Mouse (Mus musculus): ENCODE measurements around the gene Angptl7. TPM values are rescaled to one million over a fixed set of nuclear protein-coding genes. Genes with fewer than 3 reads are reported as not detected.

Angptl7 gene
- total RNA-seq (2017), result not detected in 3 replicates

DNA sequence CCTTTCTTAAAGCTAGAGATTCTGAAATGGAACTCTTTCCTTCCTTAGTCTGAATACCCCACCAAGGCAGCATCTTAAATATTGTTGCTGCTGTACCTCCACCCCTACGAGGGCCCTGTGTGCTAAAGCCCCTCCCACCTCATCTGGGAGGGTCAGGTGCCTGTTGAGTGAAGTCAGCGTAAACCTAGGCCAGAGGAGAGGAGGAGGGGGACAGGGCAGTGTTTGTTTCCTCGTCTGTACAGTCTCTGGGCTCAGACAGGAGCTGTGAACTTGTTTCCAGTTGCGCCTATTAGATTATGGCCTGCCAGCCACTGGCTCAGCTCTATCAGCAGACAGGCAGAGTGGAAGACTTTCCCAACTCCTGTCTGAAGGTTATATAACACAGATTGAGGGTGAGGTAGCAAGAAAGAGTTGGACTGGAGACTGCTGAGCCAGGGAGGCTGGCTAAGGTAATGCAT, at the start of gene Angptl7:
Angptl7 (minus strand) TSS at position 51 of the 458 bp plus-strand sequence.
- no peak for ATAC-seq (replicated peaks; ENCODE audit: insufficient number of reproducible peaks, low FRiP score, low TSS enrichment, poor library complexity, severe bottlenecking)

DNA sequence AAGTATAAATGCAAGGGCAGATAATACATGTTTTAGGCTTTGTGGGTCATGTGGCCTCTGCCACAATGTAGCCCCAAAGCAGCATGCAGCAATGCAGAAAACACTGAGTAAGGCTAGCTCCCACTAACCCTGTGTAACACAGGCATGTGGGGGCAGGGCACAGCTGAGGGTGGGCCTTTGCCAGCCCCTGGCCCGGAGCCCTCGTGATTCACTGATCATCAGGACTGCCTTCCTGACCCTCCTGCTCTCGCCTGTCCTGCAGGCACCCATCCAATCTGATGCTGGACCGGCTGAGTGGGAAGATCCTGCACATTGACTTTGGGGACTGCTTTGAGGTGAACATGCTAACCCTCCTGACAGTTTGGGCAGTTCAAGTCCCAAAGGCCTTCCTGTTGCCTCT, 48.8 kb upstream of the Angptl7 start:
- no peak for ATAC-seq (replicated peaks; ENCODE audit: insufficient number of reproducible peaks, low FRiP score, low TSS enrichment, poor library complexity, severe bottlenecking)

DNA sequence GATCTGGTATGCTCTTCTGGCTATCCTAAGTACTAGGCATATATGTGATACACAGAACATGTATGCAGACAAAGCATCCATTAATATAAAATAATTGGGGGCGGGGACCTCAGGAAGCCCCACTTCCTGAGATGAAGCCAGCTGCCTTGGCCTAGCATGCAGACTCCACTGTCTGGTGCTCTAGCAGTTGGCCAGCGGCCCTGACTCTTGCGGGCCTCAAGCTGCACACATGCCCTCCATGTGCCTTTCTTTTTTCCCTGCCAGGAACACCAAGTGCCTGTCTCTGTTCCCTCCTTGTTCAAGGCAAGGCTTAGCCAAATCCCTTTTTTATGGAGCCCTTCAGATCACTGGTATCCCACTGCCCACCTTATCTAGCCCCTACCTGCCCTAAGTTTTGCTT, 35.6 kb upstream of the Angptl7 start:
- ATAC-seq (replicated peaks; ENCODE audit: insufficient number of reproducible peaks, low FRiP score, low TSS enrichment, poor library complexity, severe bottlenecking), result no peak

DNA sequence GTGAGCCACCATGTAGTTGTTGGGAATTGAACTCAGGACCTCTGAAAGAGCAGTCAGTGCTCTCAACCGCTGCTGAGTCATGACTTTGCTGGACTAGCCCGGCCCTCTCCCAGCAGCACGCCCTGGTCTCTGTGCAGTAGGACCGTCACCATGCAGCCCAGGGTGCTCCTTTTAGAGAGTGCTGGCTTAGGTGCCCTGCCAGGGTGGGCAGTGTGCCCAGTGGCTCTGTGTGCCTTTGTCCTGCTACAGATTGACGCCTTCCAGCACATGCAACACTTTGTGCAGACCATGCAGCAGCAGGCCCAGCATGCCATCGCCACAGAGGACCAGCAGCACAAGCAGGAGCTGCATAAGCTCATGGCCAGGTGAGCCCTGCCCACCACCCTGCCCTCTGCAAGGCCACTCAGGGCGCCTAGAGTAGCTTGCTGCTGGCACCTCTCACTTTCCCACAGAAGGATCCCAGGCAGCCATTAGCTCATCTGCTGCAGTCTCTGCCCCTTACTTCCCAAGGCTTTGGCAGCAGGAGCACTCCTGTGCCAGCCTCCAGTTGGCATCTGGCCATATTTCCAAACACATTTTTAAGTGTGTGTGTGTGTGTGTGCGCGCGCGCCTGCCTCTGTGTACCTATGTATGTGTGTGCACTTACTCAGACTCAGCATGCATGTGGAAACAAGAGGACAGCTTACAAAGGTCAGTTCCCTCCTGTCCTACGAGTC, 33.5 kb upstream of the Angptl7 start:
- ATAC-seq (replicated peaks; ENCODE audit: insufficient number of reproducible peaks, low FRiP score, low TSS enrichment, poor library complexity, severe bottlenecking), result no peak

DNA sequence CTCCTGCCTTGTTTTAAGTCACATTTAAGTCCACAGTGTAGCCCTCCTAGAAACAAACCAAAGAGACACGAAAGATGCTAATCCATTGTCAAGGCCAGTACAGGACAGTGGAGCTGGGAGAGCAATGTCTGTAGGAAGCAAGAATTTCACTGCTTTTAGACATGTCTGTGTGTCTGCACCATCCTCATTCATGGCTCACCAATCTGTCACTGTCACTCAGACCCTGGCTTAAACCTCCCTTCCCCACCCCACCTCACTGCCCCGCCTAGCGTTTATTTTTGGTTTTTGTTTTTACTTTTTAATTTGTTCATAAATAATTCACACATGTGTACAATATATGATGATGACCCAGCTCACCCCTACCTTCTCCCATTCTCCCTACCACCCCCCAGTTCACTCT, 32.3 kb upstream of the Angptl7 start:
- no peak for ATAC-seq (replicated peaks; ENCODE audit: insufficient number of reproducible peaks, low FRiP score, low TSS enrichment, poor library complexity, severe bottlenecking)

DNA sequence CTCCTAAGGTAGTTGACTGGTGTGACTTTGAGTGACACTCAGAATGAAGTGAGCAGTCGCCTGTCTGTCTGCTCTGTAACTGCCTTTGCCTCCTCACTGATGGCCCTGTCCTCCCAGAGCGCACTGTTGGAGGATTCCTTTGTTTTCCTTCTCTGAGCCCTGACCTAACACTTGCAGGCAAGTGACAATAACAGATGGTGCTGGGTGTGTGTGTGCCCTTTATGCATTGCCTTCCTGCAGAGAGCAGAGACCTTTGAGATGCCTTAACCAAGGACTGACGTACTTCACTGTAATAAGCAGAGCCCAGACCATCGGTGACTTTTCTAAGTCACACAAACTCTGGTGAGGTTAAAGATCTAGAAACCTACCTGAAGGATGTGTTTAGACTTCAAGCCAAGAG, 31.1 kb upstream of the Angptl7 start:
- ATAC-seq (replicated peaks; ENCODE audit: insufficient number of reproducible peaks, low FRiP score, low TSS enrichment, poor library complexity, severe bottlenecking), result no peak

DNA sequence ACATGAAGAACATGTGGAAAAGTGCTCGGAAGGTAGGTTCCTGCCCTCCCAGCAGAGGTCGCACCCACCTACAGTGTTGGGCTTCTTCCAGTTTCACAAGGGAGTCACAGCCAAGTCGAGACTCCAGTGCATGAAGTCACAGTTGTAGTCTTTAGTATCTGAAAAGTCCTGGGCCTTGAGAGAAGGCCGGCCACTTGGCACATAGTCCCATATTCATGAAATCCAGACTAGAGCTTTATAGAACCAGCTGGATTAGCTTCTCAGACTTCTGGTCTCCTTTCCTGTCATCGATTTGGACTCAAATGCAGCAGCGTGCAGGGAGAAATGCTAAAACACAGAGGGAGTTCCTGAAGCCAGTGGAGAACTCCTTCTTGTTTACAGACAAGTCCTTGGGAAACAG, 30.5 kb upstream of the Angptl7 start:
- ATAC-seq (replicated peaks; ENCODE audit: insufficient number of reproducible peaks, low FRiP score, low TSS enrichment, poor library complexity, severe bottlenecking), result no peak

DNA sequence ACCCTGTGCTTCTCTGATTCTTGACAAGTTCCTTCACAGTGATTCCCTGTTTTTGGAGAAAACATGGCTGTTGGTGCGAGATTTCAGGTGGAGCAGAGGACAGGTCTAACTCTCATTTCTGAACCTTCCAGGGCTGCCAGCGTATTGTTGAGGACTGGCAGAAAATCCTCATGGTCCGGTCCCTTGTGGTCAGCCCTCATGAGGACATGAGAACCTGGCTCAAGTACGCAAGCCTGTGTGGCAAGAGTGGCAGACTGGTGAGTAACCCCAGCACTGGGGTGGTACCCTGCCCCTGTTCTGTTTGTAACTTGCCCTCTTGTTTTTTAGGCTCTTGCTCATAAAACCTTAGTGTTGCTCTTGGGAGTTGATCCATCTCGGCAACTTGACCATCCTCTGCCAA, 30.1 kb upstream of the Angptl7 start:
- no peak for ATAC-seq (replicated peaks; ENCODE audit: insufficient number of reproducible peaks, low FRiP score, low TSS enrichment, poor library complexity, severe bottlenecking)

DNA sequence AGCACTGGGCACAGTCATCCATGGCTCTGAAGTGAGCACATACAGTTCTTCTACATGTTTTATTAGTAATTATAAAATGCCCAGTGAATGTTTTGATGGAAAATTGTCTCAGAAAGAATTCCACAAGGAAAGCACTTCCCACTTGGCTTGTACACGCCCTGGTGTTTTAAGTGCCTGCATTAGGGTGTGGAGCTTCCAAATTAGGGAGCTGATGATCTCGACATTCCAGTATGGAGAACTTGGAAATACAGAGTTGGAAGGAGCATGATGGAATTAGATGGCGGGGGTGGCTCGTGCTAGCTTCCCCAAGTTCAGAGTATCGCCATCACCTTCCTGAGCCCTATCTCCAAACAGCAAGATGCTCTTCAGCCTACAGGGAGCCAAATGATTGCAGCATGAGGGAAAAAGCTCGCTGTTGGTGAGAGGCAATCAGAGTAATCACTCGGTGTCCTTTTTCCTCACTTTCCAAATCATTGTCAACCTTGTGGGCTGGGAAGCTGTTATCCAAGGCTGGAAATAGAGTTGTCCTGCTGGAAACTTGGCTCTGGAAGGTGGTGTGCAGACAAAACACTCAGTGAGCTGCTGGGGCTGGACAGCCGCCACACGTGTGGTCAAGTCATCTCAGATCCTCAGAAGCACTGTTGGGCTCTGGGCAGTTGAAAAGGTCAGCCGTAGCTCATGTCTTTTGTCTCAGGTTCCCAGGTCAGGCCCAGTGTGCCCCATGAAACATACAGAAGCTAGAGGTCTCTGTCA, 27.1 kb upstream of the Angptl7 start:
- no peak for ATAC-seq (replicated peaks; ENCODE audit: insufficient number of reproducible peaks, low FRiP score, low TSS enrichment, poor library complexity, severe bottlenecking)

DNA sequence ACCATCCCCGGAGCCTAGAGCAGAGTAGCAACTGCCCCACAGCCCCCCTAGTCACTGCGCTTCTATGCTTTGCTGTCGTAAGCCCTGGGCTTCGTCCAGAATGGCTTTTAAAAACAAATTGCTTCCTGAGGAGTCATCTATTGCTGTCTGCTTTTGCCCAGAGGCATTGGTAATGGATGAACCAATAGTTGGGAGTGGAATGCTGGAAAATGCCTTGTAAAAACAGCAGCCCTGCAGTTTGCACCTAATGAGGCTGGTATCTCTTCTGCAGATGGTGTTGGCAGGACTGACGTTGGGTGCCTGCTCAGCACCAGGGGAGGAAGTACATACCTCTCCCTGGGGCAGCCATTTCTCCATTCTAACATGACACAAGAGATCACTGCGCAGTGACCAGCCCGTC, 23.3 kb upstream of the Angptl7 start:
- ATAC-seq (replicated peaks; ENCODE audit: insufficient number of reproducible peaks, low FRiP score, low TSS enrichment, poor library complexity, severe bottlenecking), result no peak

DNA sequence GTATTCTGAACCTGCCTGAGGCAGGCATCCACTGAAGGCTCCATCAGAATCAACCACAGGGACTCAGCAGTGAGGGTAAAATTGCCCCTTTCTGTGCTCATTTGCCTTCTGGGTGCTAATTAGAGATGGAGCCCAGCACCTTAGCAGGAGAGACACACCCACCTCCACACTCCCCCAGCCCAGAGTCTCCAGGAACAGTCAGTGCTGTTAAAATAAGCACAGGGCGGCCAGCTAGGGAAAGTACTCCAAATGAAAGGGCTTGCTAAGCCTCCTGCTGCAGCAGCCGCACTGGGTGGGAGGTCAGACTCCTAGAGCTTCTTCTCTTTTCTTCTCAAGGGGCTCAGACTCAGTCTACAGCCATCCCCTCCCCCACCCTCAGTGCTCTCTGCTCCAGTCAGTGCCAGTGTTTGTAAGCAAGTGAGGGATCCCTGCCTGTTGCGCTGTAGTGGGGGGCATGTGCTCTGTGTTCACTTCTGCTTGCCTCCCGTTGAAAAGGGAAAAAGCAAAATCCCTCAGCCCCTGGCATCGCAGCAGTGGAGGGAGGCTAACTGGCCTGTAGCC, 18.1 kb upstream of the Angptl7 start:
- no peak for ATAC-seq (replicated peaks; ENCODE audit: insufficient number of reproducible peaks, low FRiP score, low TSS enrichment, poor library complexity, severe bottlenecking)

DNA sequence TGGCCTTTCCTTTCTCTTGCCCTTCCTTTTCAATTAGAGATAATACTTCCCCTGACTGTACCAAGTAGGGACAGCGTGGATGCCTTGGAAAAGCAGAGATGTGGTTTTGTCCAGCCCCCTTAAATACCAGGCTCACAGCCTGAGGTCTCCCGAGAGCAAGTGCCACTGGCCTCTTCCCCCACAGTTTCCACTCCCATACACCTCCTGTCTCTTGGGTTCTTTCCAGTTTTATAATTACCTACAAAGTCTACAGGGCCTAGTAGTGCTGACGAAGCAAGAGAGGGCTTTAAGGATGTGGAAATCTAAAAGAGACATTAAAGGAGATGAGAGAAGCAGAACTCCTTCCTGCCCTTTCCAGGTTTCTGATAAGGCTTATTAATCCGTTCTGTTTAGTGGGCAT, 17.5 kb upstream of the Angptl7 start:
- no peak for ATAC-seq (replicated peaks; ENCODE audit: insufficient number of reproducible peaks, low FRiP score, low TSS enrichment, poor library complexity, severe bottlenecking)

DNA sequence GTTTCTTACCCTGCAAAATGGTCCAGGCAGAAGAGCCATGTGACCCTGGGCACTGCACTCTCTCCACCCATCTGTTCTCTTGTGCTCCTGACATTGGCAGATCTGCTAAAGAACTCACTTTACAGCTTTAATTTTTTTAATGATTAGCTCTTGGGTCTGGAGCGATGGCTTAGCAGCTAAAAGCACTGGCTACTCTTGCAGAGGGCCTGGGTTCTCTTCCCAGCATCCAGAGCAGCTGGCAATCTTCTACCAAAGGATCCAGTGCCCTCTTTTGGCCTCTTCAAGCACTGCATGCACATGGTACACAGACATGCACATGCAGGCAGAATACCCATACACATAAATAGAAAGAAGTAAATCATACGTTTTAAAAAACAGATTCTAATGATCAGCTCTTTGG, 15.1 kb upstream of the Angptl7 start:
- ATAC-seq (replicated peaks; ENCODE audit: insufficient number of reproducible peaks, low FRiP score, low TSS enrichment, poor library complexity, severe bottlenecking), result no peak

DNA sequence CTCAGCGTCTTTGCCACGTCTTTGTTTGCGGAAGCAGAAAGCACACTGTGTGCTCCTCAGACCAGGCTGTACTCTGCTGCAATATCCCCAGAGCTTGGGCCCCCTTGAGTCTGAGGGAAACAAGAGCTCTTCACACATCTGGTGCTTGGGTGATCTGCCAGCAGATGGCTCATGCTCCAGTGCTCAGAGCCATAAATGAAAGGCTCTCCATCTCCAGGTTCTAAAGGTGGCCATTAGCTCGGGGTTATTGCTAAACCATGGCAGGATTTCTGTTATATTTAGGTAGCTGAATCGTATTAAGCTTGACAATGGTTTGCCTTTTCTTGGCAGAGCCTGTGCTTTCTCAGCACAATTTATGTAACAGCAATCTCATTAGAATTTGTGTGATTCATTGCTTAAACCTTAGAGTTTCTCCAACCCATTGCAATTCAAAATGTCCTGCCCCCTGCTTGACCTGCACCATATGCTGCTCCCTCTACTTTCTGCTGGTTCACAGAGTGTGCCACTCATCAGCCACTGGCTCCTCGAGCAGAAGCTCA, 12.8 kb upstream of the Angptl7 start:
- ATAC-seq (replicated peaks; ENCODE audit: insufficient number of reproducible peaks, low FRiP score, low TSS enrichment, poor library complexity, severe bottlenecking), result no peak

DNA sequence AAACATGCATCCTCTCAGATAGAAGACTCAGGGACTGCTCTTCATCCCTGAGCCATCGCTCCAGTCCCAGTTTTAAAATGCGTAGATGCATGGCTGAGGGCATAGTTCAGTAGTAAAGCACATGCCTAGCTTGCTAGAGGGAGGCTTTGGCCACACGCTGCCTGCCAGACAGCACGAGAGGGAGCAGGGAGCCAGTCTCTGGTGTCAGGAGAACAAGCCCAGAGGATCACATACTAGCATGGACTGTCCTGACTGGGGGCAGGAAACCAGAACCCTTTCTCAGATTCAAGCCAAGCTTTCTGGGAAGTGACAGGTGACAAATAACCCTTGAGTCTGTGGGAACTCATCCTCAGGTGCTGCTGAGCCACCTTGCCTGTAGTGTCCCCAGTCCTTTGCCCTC, 11.1 kb upstream of the Angptl7 start:
- ATAC-seq (replicated peaks; ENCODE audit: insufficient number of reproducible peaks, low FRiP score, low TSS enrichment, poor library complexity, severe bottlenecking), result no peak

DNA sequence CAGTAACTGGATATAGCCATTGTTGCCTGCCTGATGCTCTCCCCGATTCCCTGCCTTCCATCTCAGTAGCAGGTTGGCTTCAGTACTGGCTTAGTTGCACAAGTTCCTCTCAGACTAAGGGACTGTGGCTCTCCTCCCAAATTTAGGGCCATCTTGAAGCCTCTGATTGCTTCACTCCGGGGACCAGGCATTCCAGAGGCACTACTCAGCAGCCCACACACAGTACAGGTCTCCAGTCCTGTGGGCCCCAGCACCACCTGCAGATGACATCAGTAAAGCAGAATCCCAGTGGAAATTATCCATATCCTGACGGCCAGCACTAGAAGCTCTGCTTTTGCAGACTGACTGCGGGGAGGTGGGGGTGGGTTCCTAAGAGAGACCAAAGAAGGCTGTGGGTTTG, 10.4 kb upstream of the Angptl7 start:
- ATAC-seq (replicated peaks; ENCODE audit: insufficient number of reproducible peaks, low FRiP score, low TSS enrichment, poor library complexity, severe bottlenecking), result no peak

DNA sequence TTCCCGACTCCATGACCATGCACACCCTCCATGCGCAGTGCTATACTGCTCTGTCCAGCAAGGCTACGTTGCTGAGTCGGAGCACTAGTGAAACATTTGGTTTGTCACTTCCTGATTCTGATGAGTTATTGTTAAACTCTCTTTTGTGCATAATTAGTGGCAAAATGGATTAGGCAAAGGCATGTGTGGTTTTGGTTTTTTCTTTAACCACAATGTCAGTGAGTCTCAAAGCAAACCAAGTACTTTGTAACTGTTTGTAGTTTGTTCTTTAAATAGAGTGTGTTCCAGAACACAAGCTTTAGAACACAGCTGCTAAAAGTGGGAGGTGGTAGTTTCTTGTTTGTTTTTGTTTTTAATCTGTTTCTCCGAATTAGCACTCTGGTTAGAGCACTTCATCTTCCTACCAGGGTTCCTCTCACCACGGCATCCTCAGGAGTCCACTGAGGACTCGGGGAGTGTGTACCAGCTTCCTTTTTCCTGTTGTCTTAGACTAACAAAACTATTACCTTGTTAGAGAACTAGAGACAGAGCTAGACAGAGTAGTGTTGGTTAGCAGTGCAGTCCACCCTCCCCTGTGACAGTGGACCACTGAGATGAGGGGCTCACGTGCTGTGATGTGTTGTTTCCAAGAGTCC, 9.3 kb upstream of the Angptl7 start:
- ATAC-seq (replicated peaks; ENCODE audit: insufficient number of reproducible peaks, low FRiP score, low TSS enrichment, poor library complexity, severe bottlenecking), result no peak; the same call in 1 of the 2 replicates

DNA sequence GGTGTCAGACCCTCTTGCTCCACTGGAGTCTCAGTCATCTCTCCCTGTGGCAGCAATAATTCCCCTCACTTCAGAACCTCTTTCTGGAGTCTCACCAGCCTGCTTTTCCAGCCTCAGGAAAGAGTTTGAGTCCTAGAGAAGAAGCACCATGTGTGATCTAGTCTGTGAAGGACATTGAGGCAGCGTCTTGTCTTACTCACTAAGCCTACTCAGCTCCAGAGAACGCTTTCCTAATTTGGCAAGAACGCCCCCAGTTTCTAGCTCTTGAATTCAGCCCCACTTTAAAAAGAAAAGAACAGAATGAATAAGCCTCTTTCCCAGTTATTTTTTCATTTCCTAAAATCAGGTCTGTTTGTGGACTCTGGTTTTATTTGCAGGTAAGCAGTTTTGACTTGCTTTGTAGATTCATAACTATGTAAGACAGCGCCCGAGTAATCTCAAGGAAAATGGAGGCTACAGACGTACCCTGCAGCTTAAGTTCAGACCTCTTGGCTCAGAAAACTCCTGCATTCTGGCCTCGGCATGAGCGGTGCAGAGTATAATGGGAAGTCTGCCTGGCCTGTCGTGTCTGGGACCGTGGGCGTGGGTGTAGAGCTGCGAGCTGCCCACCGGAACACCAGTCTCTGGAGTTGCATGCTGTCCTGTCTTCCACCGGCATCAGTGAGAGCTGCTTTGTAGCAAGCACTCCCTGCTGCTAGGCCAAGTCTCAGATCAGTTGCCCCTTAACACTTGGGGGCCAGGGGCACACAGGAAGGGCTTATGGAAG, 8.0 kb upstream of the Angptl7 start:
- no peak for ATAC-seq (replicated peaks; ENCODE audit: insufficient number of reproducible peaks, low FRiP score, low TSS enrichment, poor library complexity, severe bottlenecking)

DNA sequence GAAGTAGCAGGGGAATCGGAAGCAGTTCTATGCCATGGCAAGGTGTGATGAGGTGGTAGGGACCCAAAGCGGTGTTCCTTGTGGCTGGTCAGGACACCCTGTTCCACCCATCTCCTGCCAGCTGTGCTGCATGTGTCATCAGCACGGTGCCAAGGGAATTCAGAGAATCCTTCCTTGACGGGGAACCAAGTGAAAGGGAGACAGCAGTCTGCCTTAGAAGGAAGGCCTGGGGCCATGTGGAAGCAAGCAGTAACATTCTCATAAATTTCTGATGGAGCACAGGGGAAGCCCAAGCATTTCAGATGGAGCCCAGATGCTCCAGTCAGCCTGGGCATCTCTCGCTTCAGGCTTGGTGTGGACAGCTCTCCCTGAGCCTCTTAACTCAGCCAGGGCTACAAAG, 7.3 kb upstream of the Angptl7 start:
- ATAC-seq (replicated peaks; ENCODE audit: insufficient number of reproducible peaks, low FRiP score, low TSS enrichment, poor library complexity, severe bottlenecking), result no peak

All from monocyte, adult 5-6 weeks (primary cell).